8 mouse cellular contexts compared by ENCODE assay signal in the genomic region with DNA sequence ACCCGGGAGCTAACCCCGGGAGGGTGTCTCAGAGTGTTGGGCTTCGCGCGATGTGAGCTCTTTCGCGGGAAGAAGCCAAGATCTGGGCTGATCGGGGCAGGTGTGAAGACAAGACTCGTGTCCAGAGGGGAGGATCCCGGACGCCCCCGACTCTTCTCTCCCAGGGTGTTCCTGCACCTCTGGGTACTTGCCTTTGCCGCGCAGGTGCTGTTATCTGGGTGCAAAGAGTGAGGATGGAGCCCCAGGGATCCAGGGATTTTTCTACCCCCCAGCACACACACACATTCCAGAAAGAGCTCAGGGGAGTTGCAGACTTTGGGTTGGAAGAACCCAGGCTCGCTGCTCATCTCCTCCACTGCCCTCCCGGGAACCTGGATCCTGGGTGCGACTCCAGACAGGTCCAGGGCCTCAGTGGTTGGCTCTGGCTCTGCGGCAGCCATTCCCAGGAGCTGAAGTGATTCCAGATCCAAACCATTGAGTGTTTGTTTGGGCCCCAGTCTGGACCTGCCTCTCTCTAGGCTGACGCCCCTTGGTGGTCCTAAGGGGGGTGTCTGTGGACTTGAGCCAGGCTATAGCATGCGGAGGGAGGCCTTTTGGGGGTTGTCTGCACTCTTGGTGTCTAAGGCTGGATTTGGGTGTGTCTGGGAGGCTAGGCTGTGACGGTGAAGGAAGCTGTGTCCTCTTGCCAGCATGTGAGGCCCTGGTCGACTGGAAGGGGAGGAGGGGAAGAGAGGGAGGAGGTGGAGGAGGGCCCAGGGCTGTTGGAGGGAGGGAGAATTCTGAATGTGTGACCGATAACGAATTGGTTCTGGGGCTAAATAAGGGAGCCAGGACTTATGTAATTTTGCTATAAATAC. TPM values are rescaled to one million over a fixed set of nuclear protein-coding genes. Genes with fewer than 3 reads are reported as not detected.
DNase-seq lines count a peak whose midpoint lies in the region; ATAC-seq lines count a peak whose summit lies in the region.

No protein-coding gene starts in this region.

- DNase-seq in CD4-positive, CD25-positive, alpha-beta regulatory T cell, adult 2 months (ENCODE audit: low read depth, low spot score), result peak; percentile 11
- DNase-seq in embryo, embryonic 10.5 days (ENCODE audit: low spot score), result peak; percentile 61
- DNase-seq in gastrocnemius, postnatal 14 days, result peak; percentile 73
- peak; percentile 52 for DNase-seq in left cerebral cortex, postnatal 4 days
- peak; percentile 45 for DNase-seq in midbrain, embryonic 10.5 days (ENCODE audit: low spot score)
- peak; percentile 64 to 68 for DNase-seq in spleen, postnatal 10 days (ENCODE audit: low spot score in 2 of 2)

- peak overlapping the region; percentile 71 for H3K27ac ChIP-seq in intestine, embryonic 16.5 days (ENCODE audit: low read length)
- H3K27ac ChIP-seq in midbrain, embryonic 10.5 days (replicated peaks), result peak overlapping the region; percentile 88

- peak overlapping the region; percentile 94 for H3K4me2 ChIP-seq in intestine, embryonic 16.5 days (ENCODE audit: low read depth, low read length)

- ATAC-seq in CD4-positive, CD25-positive, alpha-beta regulatory T cell, adult 4 months, result no peak
- ATAC-seq in intestine, embryonic 16.5 days, result peak; percentile 70

- peak overlapping the region; percentile 85 for H3K4me3 ChIP-seq in intestine, embryonic 16.5 days (ENCODE audit: low read length)
- peak overlapping the region; percentile 79 for H3K4me3 ChIP-seq in midbrain, embryonic 10.5 days

- no peaks in the 10 kb centered on the region for H3K36me3 ChIP-seq in intestine, embryonic 16.5 days (ENCODE audit: control insufficient read depth, insufficient read depth, low read length)
- H3K36me3 ChIP-seq in midbrain, embryonic 10.5 days, result no peaks in the 10 kb centered on the region

- peak overlapping the region; percentile 82 for H3K9ac ChIP-seq in intestine, embryonic 16.5 days (ENCODE audit: low read depth, low read length)

- H3K27me3 ChIP-seq in intestine, embryonic 16.5 days (replicated peaks; ENCODE audit: control insufficient read depth, insufficient read depth, low read length), result no peaks in the 10 kb centered on the region
- H3K27me3 ChIP-seq in midbrain, embryonic 10.5 days (ENCODE audit: low read depth, poor library complexity, severe bottlenecking), result peaks cover 33% of the 10 kb centered on the region

- WGBS in intestine, embryonic 16.5 days, result 2% methylated on average over 24 of the region's 24 CpGs
- WGBS in midbrain, embryonic 10.5 days, result 2% methylated on average over 24 of the region's 24 CpGs

- intact Hi-C loops in gastrocnemius, postnatal 14 days (cut with DNase I; ENCODE audit: low total_unique reads), result no loop called here
- intact Hi-C loops in left cerebral cortex, postnatal 4 days (cut with DNase I), result no loop called here

- H3K9me3 ChIP-seq in intestine, embryonic 16.5 days (ENCODE audit: control insufficient read depth, low read length), result no peaks in the 10 kb centered on the region
- no peaks in the 10 kb centered on the region for H3K9me3 ChIP-seq in midbrain, embryonic 10.5 days (replicated peaks)

- H3K4me1 ChIP-seq in intestine, embryonic 16.5 days (ENCODE audit: control insufficient read depth, insufficient read depth, low read length), result peaks cover 30% of the 10 kb centered on the region
- H3K4me1 ChIP-seq in midbrain, embryonic 10.5 days, result peaks cover 63% of the 10 kb centered on the region

RNA-seq across cellular contexts. Expression of a gene that starts 1.3 kb away (rescaled TPM):
- 1 to 10 TPM in 1 of 2 experiments, under 1 TPM in 1; 0.95 to 1.0 TPM for polyA plus RNA-seq in CD4-positive, CD25-positive, alpha-beta regulatory T cell, adult 4 months (2017; shearing (Covaris generic))
- total RNA-seq in gastrocnemius, postnatal 14 days (2021), result 10 to 100 TPM; 25.6 to 31.3 TPM
- 18.2 and 18.4 TPM in 2 replicates for polyA plus RNA-seq in intestine, embryonic 16.5 days (2015; fragmentation: Nextera tagmentation; extraction: Ambion mirVana)
- 10 to 100 TPM; 53.7 to 54.5 TPM for total RNA-seq in left cerebral cortex, postnatal 4 days (2021)
- 17.3 and 18.0 TPM in 2 replicates for polyA plus RNA-seq in midbrain, embryonic 10.5 days (2016; fragmentation: Nextera tagmentation; extraction: Ambion mirVana)

RNA-seq across cellular contexts. Expression of a gene that starts 40.3 kb away (rescaled TPM):
- polyA plus RNA-seq in CD4-positive, CD25-positive, alpha-beta regulatory T cell, adult 4 months (2017; shearing (Covaris generic)), result not detected
- total RNA-seq in gastrocnemius, postnatal 14 days (2021), result under 1 TPM; 0.11 to 0.12 TPM
- polyA plus RNA-seq in intestine, embryonic 16.5 days (2015; fragmentation: Nextera tagmentation; extraction: Ambion mirVana), result 0.31 and 0.32 TPM in 2 replicates
- total RNA-seq in left cerebral cortex, postnatal 4 days (2021), result 10 to 100 TPM; 12.2 to 18.1 TPM
- polyA plus RNA-seq in midbrain, embryonic 10.5 days (2016; fragmentation: Nextera tagmentation; extraction: Ambion mirVana), result 0.19 and 0.26 TPM in 2 replicates

RNA-seq across cellular contexts. Expression of a gene that starts 40.4 kb away (rescaled TPM):
- not detected for polyA plus RNA-seq in CD4-positive, CD25-positive, alpha-beta regulatory T cell, adult 4 months (2017; shearing (Covaris generic))
- total RNA-seq in gastrocnemius, postnatal 14 days (2021), result not detected
- polyA plus RNA-seq in intestine, embryonic 16.5 days (2015; fragmentation: Nextera tagmentation; extraction: Ambion mirVana), result not detected in 2 replicates
- total RNA-seq in left cerebral cortex, postnatal 4 days (2021), result under 1 TPM; 0.52 to 0.98 TPM
- polyA plus RNA-seq in midbrain, embryonic 10.5 days (2016; fragmentation: Nextera tagmentation; extraction: Ambion mirVana), result not detected in 2 replicates

RNA-seq across cellular contexts. Expression of a gene that starts 46.8 kb away (rescaled TPM):
- 1 to 10 TPM; 8.1 to 8.7 TPM for polyA plus RNA-seq in CD4-positive, CD25-positive, alpha-beta regulatory T cell, adult 4 months (2017; shearing (Covaris generic))
- 1 to 10 TPM; 6.8 to 7.4 TPM for total RNA-seq in gastrocnemius, postnatal 14 days (2021)
- 35.0 and 42.3 TPM in 2 replicates for polyA plus RNA-seq in intestine, embryonic 16.5 days (2015; fragmentation: Nextera tagmentation; extraction: Ambion mirVana)
- total RNA-seq in left cerebral cortex, postnatal 4 days (2021), result 100 to 1,000 TPM; 169 to 171 TPM
- 77.3 and 94.6 TPM in 2 replicates for polyA plus RNA-seq in midbrain, embryonic 10.5 days (2016; fragmentation: Nextera tagmentation; extraction: Ambion mirVana)

RNA-seq across cellular contexts. Expression of a gene that starts 50.1 kb away (rescaled TPM):
- not detected for polyA plus RNA-seq in CD4-positive, CD25-positive, alpha-beta regulatory T cell, adult 4 months (2017; shearing (Covaris generic))
- total RNA-seq in gastrocnemius, postnatal 14 days (2021), result not detected
- not detected in 2 replicates for polyA plus RNA-seq in intestine, embryonic 16.5 days (2015; fragmentation: Nextera tagmentation; extraction: Ambion mirVana)
- total RNA-seq in left cerebral cortex, postnatal 4 days (2021), result not detected
- polyA plus RNA-seq in midbrain, embryonic 10.5 days (2016; fragmentation: Nextera tagmentation; extraction: Ambion mirVana), result not detected in 2 replicates

Comparison
In these comparisons a context has a peak if more than half of its experiments do, and no peak if none do; other contexts are left out.
1. DNase-seq: peak in every context shown above with its lines; median percentile 73 in gastrocnemius, postnatal 14 days; 66 in spleen, postnatal 10 days; 61 in embryo, embryonic 10.5 days; 52 in left cerebral cortex, postnatal 4 days; 45 in midbrain, embryonic 10.5 days; 11 in CD4-positive, CD25-positive, alpha-beta regulatory T cell, adult 2 months.